Mouse (Mus musculus) stomach, postnatal 0 days (tissue): ENCODE results near the gene Crk.

ENCODE experiments used
- CTCF ChIP-seq: IDR thresholded peaks from 2 replicates; pipeline ENCODE4 v1.5.1; 2016; ENCODE audit warnings: antibody characterized with exemption, low read depth, mild to moderate bottlenecking, moderate library complexity
- EP300 ChIP-seq: optimal IDR thresholded peaks from 2 replicates; pipeline ENCODE3; 2016; ENCODE audit warnings: antibody characterized with exemption

DNA sequence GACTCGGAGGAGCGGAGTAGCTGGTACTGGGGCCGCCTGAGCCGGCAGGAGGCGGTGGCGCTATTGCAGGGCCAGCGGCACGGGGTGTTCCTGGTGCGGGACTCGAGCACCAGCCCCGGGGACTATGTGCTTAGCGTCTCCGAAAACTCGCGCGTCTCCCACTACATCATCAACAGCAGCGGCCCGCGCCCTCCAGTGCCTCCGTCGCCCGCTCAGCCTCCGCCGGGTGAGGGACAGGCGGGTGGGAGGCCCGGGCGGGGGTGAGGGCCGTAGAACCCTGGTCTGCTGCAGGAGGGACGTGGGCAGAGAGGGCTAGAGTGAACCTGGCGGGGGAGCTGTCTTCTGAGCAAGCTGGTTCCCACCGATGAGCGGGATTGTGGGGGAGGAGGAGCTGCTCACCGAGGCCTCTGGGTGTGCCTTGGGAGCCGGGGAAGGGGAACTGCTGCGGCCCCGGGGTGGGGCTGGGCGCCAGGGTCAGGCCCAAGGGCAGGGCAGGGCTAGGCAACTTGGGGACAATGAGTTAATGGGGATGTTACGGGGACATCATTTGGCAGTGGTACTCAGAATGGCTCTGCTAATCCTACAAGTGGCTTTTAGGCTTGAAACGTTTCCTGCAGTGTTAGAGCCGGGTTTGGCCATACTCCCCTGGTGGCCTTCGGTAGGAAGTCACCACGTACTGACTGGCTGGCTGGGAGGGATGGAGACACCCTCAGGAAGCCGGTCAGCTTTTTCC, 546 bp downstream of the Crk start:
- TF ChIP-seq CTCF = peak; percentile 62
- no peak for TF ChIP-seq EP300
